Mouse (Mus musculus) mouse trophoblast stem cell (cell line): ENCODE data around the gene Kcnh7.

Experiments
- in situ Hi-C, 2 experiments: fragments of 300-500 bp; cut with MseI, MboI; formaldehyde crosslinking; loops; 2 replicates in 1 of 2; 3 replicates in 1 of 2; pipeline ENCODE4 v1.15.1; 2025

Gene Kcnh7

GRCm38 (mm10) chr2:63183563-63184545 is at the start of gene Kcnh7:
TSS of gene Kcnh7 (minus strand) at chr2:63184287.
- in situ Hi-C loops = no loop called here

GRCm38 (mm10) chr2:63207435-63207834 is 23.3 kb upstream of the Kcnh7 start:
- in situ Hi-C loops = no loop called here

- in situ Hi-C loops = no loop called here
These were observed 1.9 kb upstream of the Kcnh7 start for GRCm38 (mm10) chr2:63186014-63186413.

GRCm38 (mm10) chr2:63184551-63185430 is 704 bp upstream of the Kcnh7 start:
- in situ Hi-C loops = no loop called here

GRCm38 (mm10) chr2:63153701-63154100 is 30.4 kb downstream of the Kcnh7 start:
- in situ Hi-C loops = no loop called here

- in situ Hi-C loops = no loop called here
These were observed 56.1 kb downstream of the Kcnh7 start for GRCm38 (mm10) chr2:63127762-63128516.

- in situ Hi-C loops = no loop called here
These were observed 63.8 kb downstream of the Kcnh7 start for GRCm38 (mm10) chr2:63120316-63120715.

- in situ Hi-C loops = no loop called here
These were observed 66.6 kb downstream of the Kcnh7 start for GRCm38 (mm10) chr2:63117209-63118193.

- in situ Hi-C loops = no loop called here
These were observed 78.1 kb downstream of the Kcnh7 start for GRCm38 (mm10) chr2:63105971-63106370.

GRCm38 (mm10) chr2:63099676-63100075 is 84.4 kb downstream of the Kcnh7 start:
- in situ Hi-C loops = no loop called here

GRCm38 (mm10) chr2:63091775-63092174 is 92.3 kb downstream of the Kcnh7 start:
- in situ Hi-C loops = no loop called here

- in situ Hi-C loops = no loop called here
These were observed 93.6 kb downstream of the Kcnh7 start for GRCm38 (mm10) chr2:63090447-63090846.

GRCm38 (mm10) chr2:63058386-63058785 is 125.7 kb downstream of the Kcnh7 start:
- in situ Hi-C loops = no loop called here

- in situ Hi-C loops = no loop called here
These were observed 134.2 kb downstream of the Kcnh7 start for GRCm38 (mm10) chr2:63049884-63050283.

- in situ Hi-C loops = no loop called here
These were observed 144.4 kb downstream of the Kcnh7 start for GRCm38 (mm10) chr2:63039718-63040117.

GRCm38 (mm10) chr2:63014909-63015308 is 169.2 kb downstream of the Kcnh7 start:
- in situ Hi-C loops = no loop called here

GRCm38 (mm10) chr2:63009141-63009540 is 174.9 kb downstream of the Kcnh7 start:
- in situ Hi-C loops = no loop called here

- in situ Hi-C loops = no loop called here
These were observed 181.3 kb downstream of the Kcnh7 start for GRCm38 (mm10) chr2:63002784-63003183.

GRCm38 (mm10) chr2:62997692-62998091 is 186.4 kb downstream of the Kcnh7 start:
- in situ Hi-C loops = no loop called here

- in situ Hi-C loops = no loop called here
These were observed 195.5 kb downstream of the Kcnh7 start for GRCm38 (mm10) chr2:62988616-62989015.
